Mouse (Mus musculus): ENCODE results near the gene Sphk1.
A peak's percentile ranks its signal among the peaks of the same experiment; 100 is the strongest.

The Sphk1 gene

DNA sequence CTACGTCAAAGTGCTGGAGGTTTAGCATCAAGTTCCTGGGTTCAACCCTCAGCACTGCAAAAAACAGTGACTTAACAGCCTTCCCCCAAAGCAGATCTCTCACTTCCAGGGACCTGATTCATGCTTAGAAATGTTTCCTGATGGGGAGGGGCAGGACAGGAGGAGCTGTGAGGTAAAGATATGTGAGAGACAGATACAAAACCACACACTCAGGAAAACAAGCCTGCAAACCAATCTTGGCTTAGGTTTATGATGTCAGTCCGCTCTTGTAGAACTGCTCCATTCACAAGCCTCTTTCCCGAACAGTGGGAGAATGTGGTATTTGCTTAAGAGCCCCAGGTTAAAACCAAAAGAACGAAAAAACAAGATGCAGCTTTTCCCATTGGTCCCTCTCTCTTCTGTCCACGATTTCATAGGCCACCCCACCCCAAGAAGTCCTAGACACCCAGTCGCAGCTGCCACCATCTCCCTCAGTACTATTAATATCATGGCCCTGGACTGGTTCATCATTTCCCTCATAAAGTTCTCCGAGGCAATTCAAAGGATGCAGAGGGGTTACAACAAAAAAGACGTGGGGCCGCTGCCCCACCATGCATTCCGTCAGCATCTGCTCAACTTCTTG is 49.4 kb downstream of the Sphk1 start:
- DNase-seq: no peak

DNA sequence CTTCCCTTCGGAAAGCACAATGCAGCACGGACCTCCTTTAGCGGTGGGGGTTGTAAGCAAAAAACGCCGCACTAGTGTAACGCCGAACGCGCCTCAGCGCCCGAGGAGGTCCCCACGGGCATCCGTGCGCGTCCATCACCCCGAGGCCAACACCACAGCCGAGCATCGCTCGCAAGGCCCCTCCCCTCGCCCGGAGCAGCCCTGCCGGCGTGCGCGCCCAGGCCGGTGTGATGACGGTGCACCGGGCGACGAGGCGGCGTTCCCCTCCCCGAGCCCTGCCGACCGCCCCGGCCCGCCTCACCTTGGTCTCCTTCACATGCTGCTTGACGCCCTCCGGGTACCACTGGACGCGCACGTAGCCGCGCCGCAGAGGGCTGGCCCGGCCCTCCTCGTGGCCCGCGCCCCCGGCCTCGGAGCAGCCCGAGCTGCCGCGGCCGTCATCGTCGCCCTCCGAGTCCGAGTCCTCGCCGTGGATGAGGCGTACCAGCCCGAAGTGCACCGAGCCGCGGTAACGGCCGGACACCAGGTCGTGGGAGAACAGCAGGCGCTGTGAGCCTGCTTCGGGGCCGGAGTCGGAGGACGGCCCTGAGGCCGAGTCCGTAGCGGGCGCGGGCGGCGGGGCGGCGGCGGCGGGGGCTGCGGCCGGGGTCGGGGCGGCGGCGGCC is 50.1 kb downstream of the Sphk1 start:
- DNase-seq: peak; percentile 79 to 83

GRCm38 (mm10) chr11:116581376-116581814 is 50.7 kb downstream of the Sphk1 start, which contains the start of gene Ube2o:
Gene Ube2o, minus strand, starts transcription at chr11:116581447.
- DNase-seq: peak; percentile 92 to 95

GRCm38 (mm10) chr11:116585682-116586081 is 55.0 kb downstream of the Sphk1 start:
- no peak for DNase-seq
